Mouse (Mus musculus) neutrophil, adult 5-6 weeks (primary cell): ENCODE measurements around the gene Pptc7. TPM values are rescaled to one million over a fixed set of nuclear protein-coding genes. Genes with fewer than 3 reads are reported as not detected.
"Not testable (repeated sequence)": the region's sequence is repeated elsewhere in the genome, so short reads cannot be mapped to it uniquely, and the experiment has no call there.

Experiments
- ATAC-seq: fragments of 151-379, 151-347 bp; 2 replicates; pipeline ENCODE4 v1.8.0; 2017; ENCODE audit warnings: mild to moderate bottlenecking, moderate TSS enrichment; ENCODE audit not compliant: insufficient number of reproducible peaks, poor library complexity, low FRiP score, severe bottlenecking; ENCODE audit errors: extremely low read depth
- total RNA-seq: library from RNA; stranded (forward); fragments of 200-1000 nt; gene quantifications from 2 replicates; pipeline ENCODE4 v1.2.3, GENCODE M21; 2017

Pptc7 gene
- total RNA-seq, 1 experiment from 2014 or later = 46.2 TPM

- not testable (repeated sequence) for ATAC-seq
Observed at GRCm38 (mm10) chr5:122318976-122319375, 34.8 kb downstream of the Pptc7 start.

GRCm38 (mm10) chr5:122319474-122320204 is 35.5 kb downstream of the Pptc7 start:
- ATAC-seq = no peak

GRCm38 (mm10) chr5:122320205-122320781 is 36.1 kb downstream of the Pptc7 start:
- no peak for ATAC-seq

DNA sequence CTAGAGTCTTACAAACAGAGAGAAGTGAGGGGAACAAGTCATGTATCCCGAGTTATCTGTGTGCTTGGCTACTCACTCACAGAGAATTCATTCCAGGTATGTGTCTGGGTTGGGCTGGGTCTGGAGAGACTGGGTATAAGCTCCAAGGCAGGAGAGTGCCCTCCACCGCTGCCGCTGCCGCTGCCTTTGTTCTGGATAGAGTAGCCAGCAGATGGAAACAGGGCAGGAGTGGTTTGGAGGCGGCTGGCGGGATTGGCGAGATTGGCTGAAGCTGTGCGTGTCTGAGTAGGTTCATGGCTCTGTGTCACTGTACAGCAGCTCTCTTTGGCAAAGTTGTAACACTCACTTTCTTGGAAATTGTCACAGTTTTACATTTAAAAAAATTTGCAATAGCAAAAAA is 39.4 kb downstream of the Pptc7 start:
- no peak for ATAC-seq

DNA sequence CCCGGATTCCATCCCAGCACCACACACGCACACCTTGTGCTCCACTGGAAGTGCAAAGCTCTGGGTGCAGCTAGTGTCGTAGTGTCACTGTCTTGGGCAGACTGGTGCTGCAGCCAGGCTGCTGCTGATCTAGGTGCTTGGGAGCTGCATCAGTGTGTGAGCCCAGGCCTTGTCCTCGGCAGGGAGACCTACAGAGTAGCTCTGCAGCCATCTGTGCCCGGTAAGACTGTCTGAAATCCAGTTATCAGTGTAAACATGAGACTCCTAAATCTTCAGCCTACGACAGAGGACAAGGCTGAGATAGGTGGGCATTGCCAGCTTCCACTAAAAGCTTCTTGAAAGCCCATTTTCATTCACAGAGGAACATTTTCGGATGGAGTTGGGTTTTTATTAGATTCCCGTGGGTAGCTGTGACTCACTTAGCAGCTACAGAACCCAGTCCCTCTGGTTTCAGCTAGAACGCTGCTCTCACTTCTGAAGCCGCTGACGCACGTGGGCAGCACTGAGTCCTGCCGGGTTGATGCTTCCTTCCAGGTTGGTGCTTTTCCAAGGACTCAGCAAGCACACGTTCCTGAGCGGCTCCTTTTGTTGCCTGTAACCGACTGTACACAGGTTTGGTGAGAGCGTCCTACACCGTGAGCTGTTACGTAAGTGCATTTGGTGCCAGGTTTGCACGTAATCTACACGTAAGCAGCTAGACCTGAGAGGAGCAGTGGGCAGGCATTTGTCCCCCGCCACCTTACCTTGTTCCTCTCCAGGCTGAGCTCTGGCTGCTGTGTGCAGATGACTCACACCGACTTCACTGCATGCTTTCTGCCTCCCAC is 40.7 kb downstream of the Pptc7 start:
- ATAC-seq = no peak

GRCm38 (mm10) chr5:122325477-122325876 is 41.3 kb downstream of the Pptc7 start:
- ATAC-seq = no peak

- ATAC-seq = no peak
Observed at GRCm38 (mm10) chr5:122327283-122327682, 43.1 kb downstream of the Pptc7 start.

GRCm38 (mm10) chr5:122330269-122330668 is 46.1 kb downstream of the Pptc7 start:
- no peak for ATAC-seq

- ATAC-seq = no peak
Observed at GRCm38 (mm10) chr5:122334682-122335081, 50.5 kb downstream of the Pptc7 start.

- no peak for ATAC-seq
Observed at GRCm38 (mm10) chr5:122336554-122337294, 52.6 kb downstream of the Pptc7 start.

DNA sequence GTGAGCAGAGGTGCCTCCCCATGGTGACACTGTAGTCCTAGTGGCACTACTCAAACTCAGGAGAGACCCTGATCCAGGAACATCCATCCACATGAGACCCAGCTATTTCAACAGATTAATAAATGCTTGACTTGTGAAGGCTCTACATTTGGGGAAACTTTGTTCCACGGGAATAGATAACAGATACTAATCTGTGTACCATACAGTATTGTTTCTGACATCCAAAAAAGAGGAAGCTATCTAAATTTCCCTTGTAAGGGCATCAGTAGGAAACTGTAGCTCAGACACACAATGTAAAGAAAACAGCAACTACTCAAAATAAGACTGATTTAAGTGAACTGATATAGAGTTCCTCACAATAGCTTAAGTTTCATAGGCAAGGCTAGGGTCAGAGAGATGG is 58.7 kb downstream of the Pptc7 start:
- ATAC-seq = no peak

DNA sequence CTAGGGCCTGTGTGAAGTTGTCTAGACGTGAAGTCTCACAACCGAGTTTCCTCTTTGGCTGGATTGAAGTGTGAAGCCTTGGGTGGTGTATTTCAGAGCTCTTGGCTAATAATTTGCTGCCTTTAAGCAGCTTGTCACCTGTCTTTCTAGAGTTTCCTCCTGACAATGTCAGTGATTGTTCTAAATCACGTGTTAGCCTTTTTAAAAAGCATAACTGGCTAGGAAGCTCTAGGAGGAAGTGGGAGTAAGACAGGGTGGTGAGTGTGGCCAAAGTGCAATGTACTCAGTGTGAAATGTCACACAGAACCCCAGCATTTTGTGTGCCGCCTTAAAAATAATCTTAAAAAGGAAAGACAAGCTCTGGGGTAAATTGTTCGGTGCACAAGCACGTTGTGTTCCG is 59.6 kb downstream of the Pptc7 start:
- peak; percentile 21; the same call in 1 of the 2 replicates for ATAC-seq

DNA sequence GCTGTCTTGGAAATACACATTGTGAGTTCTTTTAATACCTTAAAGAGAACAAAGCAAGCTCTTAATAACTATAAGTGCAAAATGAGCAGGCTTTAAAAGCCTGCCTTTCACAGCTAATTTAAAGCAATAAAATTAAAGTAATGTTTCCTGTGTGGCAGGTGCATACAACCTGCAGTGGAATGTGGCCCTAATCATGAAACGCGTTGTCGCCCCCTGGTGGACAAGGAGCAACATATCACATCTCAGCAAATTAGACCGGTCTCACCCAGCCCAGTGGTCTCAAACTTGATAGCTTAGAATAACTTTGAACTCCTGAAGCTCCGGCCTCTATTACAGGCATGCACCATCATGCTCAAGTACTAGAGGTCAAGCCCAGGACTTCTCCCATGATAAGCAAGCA is 60.1 kb downstream of the Pptc7 start:
- ATAC-seq = peak; percentile 79

- no peak for ATAC-seq
Observed at GRCm38 (mm10) chr5:122345777-122346176, 61.6 kb downstream of the Pptc7 start.

DNA sequence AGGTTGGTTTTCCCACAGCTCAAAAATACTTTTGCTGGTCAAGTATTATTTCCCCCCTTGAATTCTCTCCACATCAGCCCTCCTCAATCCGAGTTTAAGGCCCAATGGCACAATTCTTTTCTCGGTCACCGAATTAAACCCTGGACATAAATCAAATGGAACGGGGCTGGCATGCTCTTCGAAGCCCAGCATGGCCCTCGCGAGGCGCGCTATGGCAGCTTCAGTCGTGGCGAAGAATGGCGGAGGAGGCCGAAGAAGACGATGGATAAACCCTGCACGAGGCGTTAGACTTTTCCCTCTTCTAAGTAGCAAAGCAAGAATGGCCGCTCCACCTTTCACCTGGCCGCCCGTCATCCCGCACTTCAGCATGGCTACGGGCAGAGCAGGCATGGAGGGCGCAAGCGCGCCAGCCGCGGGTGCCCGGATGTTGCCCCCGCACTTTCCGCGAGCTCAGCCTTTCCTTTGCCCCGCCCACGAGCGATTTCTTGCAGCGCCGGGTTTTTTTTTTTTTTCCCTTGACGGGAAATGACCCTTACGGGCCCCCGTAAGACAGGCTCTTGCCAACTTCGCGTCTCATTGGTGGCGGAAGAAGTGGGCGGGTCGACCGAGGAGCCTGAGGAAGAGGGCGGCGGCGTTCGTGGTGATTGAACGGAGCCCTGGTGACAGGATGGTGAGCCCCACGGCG is 69.8 kb downstream of the Pptc7 start, which contains the start of the genes Rad9b and Vps29:
Gene Rad9b (minus strand): TSS at position 427 of the 685 bp plus-strand sequence.
Gene Vps29 (plus strand): TSS at position 563 of the 685 bp plus-strand sequence.
- ATAC-seq = peak; percentile 97

- ATAC-seq = no peak
Observed at GRCm38 (mm10) chr5:122354492-122355067, 70.4 kb downstream of the Pptc7 start.

DNA sequence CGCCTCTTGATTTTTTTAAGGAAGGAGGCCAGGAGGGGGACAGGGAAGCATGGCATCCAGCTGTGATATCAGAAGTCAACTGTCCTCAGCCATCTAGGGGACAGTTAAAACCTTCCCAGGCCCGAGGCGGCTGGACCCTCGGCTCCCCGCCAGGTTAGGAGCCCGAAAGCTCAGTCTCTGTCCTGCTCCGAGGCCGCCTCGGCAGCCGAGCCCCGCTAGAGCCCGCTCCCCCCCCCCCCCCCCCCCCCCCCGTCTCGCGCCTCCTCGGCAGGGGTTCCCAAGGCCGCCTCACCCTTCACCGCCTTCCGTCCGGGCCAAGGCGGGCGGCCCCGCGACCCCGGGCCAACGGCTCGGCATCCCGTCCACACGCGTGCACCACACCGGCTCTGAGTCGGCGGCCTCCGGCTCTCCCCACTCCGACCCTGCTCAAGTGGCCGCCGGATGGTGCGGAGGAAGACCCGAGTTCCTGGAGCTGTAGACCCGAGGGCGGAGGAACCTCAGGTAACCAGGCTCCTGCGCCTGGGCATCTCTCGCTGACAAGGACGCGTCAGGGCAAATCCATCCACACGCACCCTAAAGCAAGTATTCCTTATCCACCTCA is 87.5 kb downstream of the Pptc7 start, which contains the start of gene Gpn3:
Gene Gpn3 (plus strand): TSS at position 286 of the 601 bp plus-strand sequence.
- peak; percentile 20 for ATAC-seq
